8 mouse cellular contexts compared by ENCODE assay signal in the genomic region with DNA sequence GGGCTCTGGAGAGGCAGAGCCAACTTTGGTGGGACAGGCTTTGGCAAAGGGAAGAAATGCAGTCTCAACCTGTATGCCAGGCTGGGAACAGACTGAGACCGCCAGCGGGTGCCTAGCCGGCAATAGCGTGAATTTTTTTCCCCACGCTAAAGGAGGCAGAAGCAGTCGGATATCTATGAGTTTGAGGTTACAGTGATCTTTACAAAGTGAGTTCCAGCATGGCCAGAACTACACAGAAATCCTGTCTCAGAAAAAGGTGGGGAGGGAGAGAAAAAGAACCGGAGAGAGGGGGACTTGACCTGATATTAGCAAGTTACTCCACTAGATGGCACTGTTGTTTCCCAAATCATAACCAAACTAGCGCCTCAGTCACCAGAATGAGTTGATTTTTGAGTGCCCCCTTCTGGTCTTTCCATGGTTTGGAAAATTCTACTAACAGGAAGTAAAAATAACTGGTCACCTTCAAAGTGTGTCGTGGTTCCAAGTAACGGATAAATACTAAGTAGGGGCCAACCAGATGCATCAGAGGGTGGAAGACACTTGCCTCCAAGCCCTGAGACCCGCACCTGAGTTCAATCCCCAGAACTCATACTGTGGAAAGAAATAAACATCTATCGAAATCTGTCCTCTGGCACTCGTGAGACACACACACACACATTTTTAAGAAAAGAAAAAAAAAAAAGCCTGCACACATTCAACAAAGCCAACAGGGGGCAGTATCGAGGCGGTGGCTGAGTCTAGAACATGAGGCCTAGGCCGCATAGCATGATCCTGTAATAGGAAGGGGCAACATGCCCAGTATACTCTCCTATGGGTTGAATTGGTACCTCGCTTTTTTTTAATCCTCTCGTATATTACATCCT.
DNase-seq lines count a peak whose midpoint lies in the region; ATAC-seq and TF ChIP-seq lines count a peak whose summit lies in the region.

No protein-coding gene starts in this region.

- DNase-seq in right cerebral cortex, adult 18-20 months = peak; percentile 77
- DNase-seq in right cerebral cortex, postnatal 4 days = no peak
- DNase-seq in cerebellum, postnatal 25 days = peak; percentile 49 to 70
- DNase-seq in frontal cortex, postnatal 10 days (ENCODE audit: low spot score in 2 of 2) = peak; percentile 43 to 50
- DNase-seq in hindlimb bud, embryonic 11.5 days (ENCODE audit: extremely low spot score, low read depth, low spot score) = peak; percentile 95
- peak; percentile 51 to 70 for DNase-seq in left cerebral cortex, adult 2 months (ENCODE audit: extremely low spot score in 1 of 2, low spot score in 2 of 2)
- peak; percentile 45 to 65 for DNase-seq in right cerebral cortex, postnatal 36 days (ENCODE audit: low spot score in 2 of 2)

- peak overlapping the region; percentile 91 for H3K27ac ChIP-seq in left cerebral cortex, adult 2 months

- H3K4me3 ChIP-seq in left cerebral cortex, adult 2 months = peak overlapping the region; percentile 60

- peak; percentile 95 for ATAC-seq in megakaryocyte, adult 5-6 weeks (ENCODE audit: poor library complexity, severe bottlenecking)

- intact Hi-C loops in left cerebral cortex, adult 2 months (cut with DNase I) = loop anchor here (1.0 to 5.0 kb wide), 4 partner anchors 40 to 342 kb away; no protein-coding TSS in a partner anchor

- peak; percentile 76 for TF ChIP-seq CTCF in left cerebral cortex, adult 2 months (IDR thresholded peaks at IDR 0.05)
